Mouse (Mus musculus): ENCODE results near the gene Wdr20.
"Not testable (repeated sequence)": the region's sequence is repeated elsewhere in the genome, so short reads cannot be mapped to it uniquely, and the experiment has no call there.

Gene Wdr20

GRCm38 (mm10) chr12:110713784-110714183, 24.0 kb upstream of the Wdr20 start:
- DNase-seq (ENCODE audit: extremely low read depth, low read depth) = no peak

- DNase-seq (ENCODE audit: extremely low read depth, low read depth) = peak; percentile 61
These were observed 23.5 kb upstream of the Wdr20 start for GRCm38 (mm10) chr12:110714215-110714614.

- no peak for DNase-seq (ENCODE audit: extremely low read depth, low read depth)
These were observed 21.7 kb upstream of the Wdr20 start for GRCm38 (mm10) chr12:110716004-110716403.

- DNase-seq (ENCODE audit: extremely low read depth, low read depth) = no peak
These were observed 12.7 kb upstream of the Wdr20 start for GRCm38 (mm10) chr12:110725051-110725450.

- DNase-seq (ENCODE audit: extremely low read depth, low read depth) = no peak
These were observed 12.3 kb upstream of the Wdr20 start for GRCm38 (mm10) chr12:110725489-110725888.

GRCm38 (mm10) chr12:110726428-110726827, 11.3 kb upstream of the Wdr20 start:
- DNase-seq (ENCODE audit: extremely low read depth, low read depth) = no peak

GRCm38 (mm10) chr12:110733254-110733653, 4.5 kb upstream of the Wdr20 start:
- DNase-seq (ENCODE audit: extremely low read depth, low read depth) = not testable (repeated sequence)

GRCm38 (mm10) chr12:110736641-110737040, 1.1 kb upstream of the Wdr20 start:
- no peak for DNase-seq (ENCODE audit: extremely low read depth, low read depth)

- DNase-seq (ENCODE audit: extremely low read depth, low read depth) = no peak
These were observed 596 bp downstream of the Wdr20 start for GRCm38 (mm10) chr12:110738158-110738921.

GRCm38 (mm10) chr12:110750770-110751439, 13.2 kb downstream of the Wdr20 start:
- no peak for DNase-seq (ENCODE audit: extremely low read depth, low read depth)

GRCm38 (mm10) chr12:110752703-110753102, 15.0 kb downstream of the Wdr20 start:
- DNase-seq (ENCODE audit: extremely low read depth, low read depth) = no peak

- no peak for DNase-seq (ENCODE audit: extremely low read depth, low read depth)
These were observed 16.2 kb downstream of the Wdr20 start for GRCm38 (mm10) chr12:110753976-110754375.

- DNase-seq (ENCODE audit: extremely low read depth, low read depth) = no peak
These were observed 19.4 kb downstream of the Wdr20 start for GRCm38 (mm10) chr12:110757161-110757560.

- no peak for DNase-seq (ENCODE audit: extremely low read depth, low read depth)
These were observed 21.2 kb downstream of the Wdr20 start for GRCm38 (mm10) chr12:110758932-110759331.

GRCm38 (mm10) chr12:110762321-110762720, 24.6 kb downstream of the Wdr20 start:
- no peak for DNase-seq (ENCODE audit: extremely low read depth, low read depth)

GRCm38 (mm10) chr12:110764531-110764930, 26.8 kb downstream of the Wdr20 start:
- no peak for DNase-seq (ENCODE audit: extremely low read depth, low read depth)

- DNase-seq (ENCODE audit: extremely low read depth, low read depth) = no peak
These were observed 30.8 kb downstream of the Wdr20 start for GRCm38 (mm10) chr12:110768562-110768961.

- no peak for DNase-seq (ENCODE audit: extremely low read depth, low read depth)
These were observed 32.0 kb downstream of the Wdr20 start for GRCm38 (mm10) chr12:110769660-110770297.

- no peak for DNase-seq (ENCODE audit: extremely low read depth, low read depth)
These were observed 32.9 kb downstream of the Wdr20 start for GRCm38 (mm10) chr12:110770479-110771247.

- no peak for DNase-seq (ENCODE audit: extremely low read depth, low read depth)
These were observed 34.2 kb downstream of the Wdr20 start for GRCm38 (mm10) chr12:110771961-110772360.

GRCm38 (mm10) chr12:110775628-110776426, 38.1 kb downstream of the Wdr20 start:
- DNase-seq (ENCODE audit: extremely low read depth, low read depth) = peak; percentile 35
